ENCODE assay signal across 29 mouse cellular contexts in the genomic region with DNA sequence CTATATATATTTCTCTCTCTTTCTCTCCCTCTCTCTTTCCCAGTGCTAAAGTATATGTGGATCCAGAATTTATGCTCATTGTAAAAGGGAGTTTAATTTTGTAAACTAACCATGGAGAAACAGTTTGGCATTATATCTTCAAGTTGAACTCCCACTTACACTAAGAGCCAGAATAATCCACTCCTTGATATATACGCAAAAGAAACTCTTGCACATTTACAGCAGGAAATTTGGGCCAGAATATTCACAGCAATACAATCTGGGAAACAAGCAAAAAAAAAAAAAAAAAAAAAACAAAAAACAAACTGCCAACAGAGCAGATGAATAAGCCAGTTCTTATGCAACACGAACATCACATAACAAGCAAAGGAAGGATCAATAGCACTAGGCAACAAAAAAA. TPM values are rescaled to one million over a fixed set of nuclear protein-coding genes. Genes with fewer than 3 reads are reported as not detected.
"Had no signal": no experiment of that assay in that cellular context is flagged by ENCODE, and none has a peak within 500 bp of the region (broad histone marks: within the 10 kb centered on the region; RNA-seq: fewer than 3 reads in every experiment).

No protein-coding gene starts in this region.

- H3K4me2 ChIP-seq: heart, embryonic 11.5 days; heart, embryonic 13.5 days; heart, embryonic 15.5 days; hindbrain, embryonic 13.5 days; hindbrain, embryonic 15.5 days; kidney, embryonic 15.5 days; limb, embryonic 13.5 days; limb, embryonic 15.5 days; liver, embryonic 12.5 days had no signal

- DNase-seq: gastrocnemius, postnatal 14 days; gastrocnemius, postnatal 36 days; heart, adult 11 months; heart, adult 2 months; heart, postnatal 14 days; heart, postnatal 36 days; kidney, adult 11 months; kidney, adult 2 months; kidney, adult 9 months; kidney, postnatal 14 days; kidney, postnatal 36 days; layer of hippocampus, postnatal 36 days had no signal

- H3K27ac ChIP-seq: heart, adult 2 months; heart, embryonic 13.5 days; heart, embryonic 15.5 days; hindbrain, embryonic 13.5 days; hindbrain, embryonic 15.5 days; hindbrain, postnatal 0 days; kidney, embryonic 15.5 days; kidney, postnatal 0 days; limb, embryonic 13.5 days; limb, embryonic 15.5 days; liver, embryonic 12.5 days; liver, embryonic 14.5 days had no signal

- H3K36me3 ChIP-seq: heart, embryonic 13.5 days; heart, embryonic 15.5 days; hindbrain, embryonic 13.5 days; hindbrain, embryonic 15.5 days; kidney, embryonic 15.5 days; limb, embryonic 13.5 days; limb, embryonic 15.5 days; liver, embryonic 12.5 days had no signal

- H3K9me3 ChIP-seq: heart, embryonic 13.5 days; heart, embryonic 15.5 days; hindbrain, embryonic 13.5 days; hindbrain, embryonic 15.5 days; kidney, embryonic 15.5 days; limb, embryonic 13.5 days; limb, embryonic 15.5 days; liver, embryonic 12.5 days had no signal

- H3K4me3 ChIP-seq: heart, adult 2 months; heart, embryonic 13.5 days; heart, embryonic 15.5 days; hindbrain, embryonic 13.5 days; hindbrain, embryonic 15.5 days; kidney, embryonic 15.5 days; limb, embryonic 13.5 days; limb, embryonic 15.5 days; liver, embryonic 12.5 days had no signal

- H3K4me1 ChIP-seq: heart, embryonic 13.5 days; heart, embryonic 15.5 days; hindbrain, embryonic 13.5 days; hindbrain, embryonic 15.5 days; kidney, embryonic 15.5 days; limb, embryonic 13.5 days; limb, embryonic 15.5 days; liver, embryonic 12.5 days had no signal

- ATAC-seq: hindbrain, postnatal 0 days; intestine, embryonic 16.5 days; liver, embryonic 12.5 days had no signal

- H3K27me3 ChIP-seq: heart, embryonic 13.5 days; heart, embryonic 15.5 days; hindbrain, embryonic 13.5 days; hindbrain, embryonic 15.5 days; kidney, embryonic 15.5 days; limb, embryonic 13.5 days; limb, embryonic 15.5 days; liver, embryonic 12.5 days had no signal

- H3K9ac ChIP-seq: heart, embryonic 13.5 days; heart, embryonic 15.5 days; hindbrain, embryonic 13.5 days; hindbrain, embryonic 15.5 days; kidney, embryonic 15.5 days; limb, embryonic 13.5 days; limb, embryonic 15.5 days; liver, embryonic 12.5 days; liver, embryonic 14.5 days had no signal

RNA-seq across cellular contexts. Expression of a gene that starts 9.8 kb away (rescaled TPM):
- total RNA-seq: gastrocnemius, postnatal 36 days; heart, adult 2 months; hematopoietic stem cell, adult 5-6 weeks; liver, adult 2 months had no signal
- polyA plus RNA-seq: heart, adult 2 months; large intestine, adult 2 months; liver, adult 2 months had no signal

RNA-seq across cellular contexts. Expression of a gene that starts 10.0 kb away (rescaled TPM):
- total RNA-seq: gastrocnemius, adult 18-20 months; gastrocnemius, postnatal 36 days; heart, adult 2 months; heart, postnatal 36 days; hematopoietic stem cell, adult 5-6 weeks; liver, adult 2 months had no signal
- polyA plus RNA-seq: heart, adult 2 months; large intestine, adult 2 months; liver, adult 2 months had no signal
